Mouse (Mus musculus) right cerebral cortex, adult 2 months (tissue): ENCODE measurements around the gene Etnk2.
A peak's percentile ranks its signal among the peaks of the same experiment; 100 is the strongest.

Experiments
- DNase-seq, 2 experiments: peaks; one replicate each; pipeline ENCODE4 v3.0.0; 2021 to 2022; ENCODE audit warnings: low spot score in 2 of 2

The Etnk2 gene

DNA sequence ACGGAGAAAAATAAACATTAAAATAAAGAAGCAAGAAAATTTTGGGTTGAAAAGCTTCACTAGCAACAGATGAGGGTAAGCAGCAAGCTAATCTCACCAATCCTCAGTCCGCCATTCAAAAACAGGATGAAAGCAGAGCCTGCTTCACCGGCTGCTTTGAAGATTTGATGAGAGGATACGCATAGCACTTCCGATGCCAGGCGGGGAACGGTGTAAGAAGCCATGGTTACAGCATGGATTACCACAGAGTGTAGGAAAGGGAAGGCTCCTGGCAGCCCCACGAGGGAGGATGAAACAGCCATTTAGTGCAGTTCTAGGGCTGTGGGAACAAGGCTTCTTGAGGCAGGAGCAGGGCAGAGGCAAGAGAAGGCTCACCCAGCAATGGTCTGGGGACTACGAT is 11.6 kb upstream of the Etnk2 start:
- no peak for DNase-seq

DNA sequence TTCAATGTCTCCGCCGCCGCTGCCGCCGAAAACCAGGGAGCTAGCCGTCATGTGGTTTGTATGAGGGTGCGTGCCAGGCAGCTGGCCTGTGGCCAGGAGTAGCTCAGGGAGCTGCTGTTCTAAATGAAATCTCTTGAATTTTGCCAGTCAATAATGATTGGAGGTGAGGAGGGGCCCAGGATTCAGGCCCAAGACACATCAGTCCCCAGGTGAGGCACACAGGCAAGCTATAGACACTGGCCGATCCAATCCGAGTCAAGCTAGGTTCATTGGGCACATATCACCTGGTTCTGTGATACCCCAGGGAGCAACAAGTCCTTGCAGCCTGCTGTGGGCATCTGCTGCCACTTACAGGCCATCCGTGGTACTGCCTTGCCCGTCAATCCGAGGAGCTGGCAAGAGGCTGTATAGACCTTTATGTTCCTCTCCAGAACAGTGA is 10.0 kb upstream of the Etnk2 start:
- peak; percentile 90 for DNase-seq

DNA sequence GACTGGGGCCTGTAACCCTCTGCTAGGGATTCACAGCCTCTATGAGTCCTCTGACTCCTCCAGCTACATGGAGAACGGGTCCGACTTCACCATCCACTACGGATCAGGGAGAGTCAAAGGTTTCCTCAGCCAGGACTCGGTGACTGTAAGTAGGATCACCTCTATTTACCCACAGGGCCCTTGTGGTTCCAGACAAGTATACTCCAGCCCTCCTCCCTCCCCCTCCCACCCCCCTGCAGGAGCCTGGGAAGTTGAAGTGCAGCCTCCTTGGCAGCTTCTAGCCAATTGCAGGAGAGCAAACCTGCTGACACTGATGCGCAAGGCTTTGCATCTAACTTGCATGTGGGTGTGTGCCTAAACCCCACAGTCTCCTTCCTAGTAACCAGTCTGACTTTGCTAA is 7.9 kb upstream of the Etnk2 start:
- no peak for DNase-seq

DNA sequence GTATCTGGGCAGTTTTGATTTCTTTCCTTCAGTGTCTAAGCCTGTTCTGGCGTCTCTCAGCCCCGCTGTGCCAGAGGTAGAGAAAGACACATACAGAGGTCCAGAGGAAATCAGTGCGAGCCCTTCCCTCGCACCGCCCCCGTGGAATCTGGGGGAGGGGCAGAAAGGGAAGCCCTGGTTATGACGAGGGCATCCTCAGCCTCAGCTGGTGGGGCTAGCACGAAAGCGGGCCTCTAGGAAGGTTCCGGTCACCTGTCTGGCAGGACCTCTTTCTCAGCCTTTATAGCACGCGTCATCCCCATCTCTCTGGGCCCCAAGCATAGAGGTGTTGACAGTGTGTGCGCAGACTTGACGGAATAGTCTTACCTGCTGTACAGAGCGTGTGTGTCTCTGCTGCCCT is 7.5 kb upstream of the Etnk2 start:
- DNase-seq = no peak

DNA sequence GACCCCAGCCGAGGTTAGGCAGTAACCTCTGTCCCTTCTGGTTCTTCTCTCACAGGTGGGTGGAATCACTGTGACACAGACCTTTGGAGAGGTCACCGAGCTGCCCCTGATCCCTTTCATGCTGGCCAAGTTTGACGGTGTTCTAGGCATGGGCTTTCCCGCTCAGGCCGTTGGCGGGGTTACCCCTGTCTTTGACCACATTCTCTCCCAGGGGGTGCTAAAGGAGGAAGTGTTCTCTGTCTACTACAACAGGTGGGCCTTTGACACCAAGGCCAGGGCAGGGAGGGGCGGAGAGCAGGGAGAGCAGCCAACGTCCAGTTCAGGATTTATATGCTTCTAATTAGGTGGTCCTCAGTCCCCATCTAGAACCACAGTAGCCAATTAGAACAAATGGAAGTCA is 7.0 kb upstream of the Etnk2 start:
- DNase-seq = no peak

DNA sequence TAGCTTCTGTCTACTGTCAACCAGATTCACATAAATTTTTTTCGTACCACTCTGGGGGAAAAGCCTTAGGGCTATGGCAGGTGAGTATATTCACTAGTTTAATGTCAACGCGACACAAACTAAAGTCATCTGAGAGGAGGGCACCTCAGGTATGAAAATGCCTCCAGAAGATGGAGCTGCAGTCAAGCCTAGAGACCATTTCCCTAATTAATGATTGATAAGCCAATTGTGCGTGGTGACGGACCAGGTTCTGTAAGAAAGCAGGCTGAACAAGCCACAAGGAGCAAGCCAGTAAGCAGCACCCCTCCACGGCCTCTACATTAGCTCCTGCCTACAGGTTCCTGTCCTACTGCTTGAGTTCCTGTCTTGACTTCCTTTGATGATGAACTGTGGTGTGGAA is 2.4 kb upstream of the Etnk2 start:
- DNase-seq = no peak

DNA sequence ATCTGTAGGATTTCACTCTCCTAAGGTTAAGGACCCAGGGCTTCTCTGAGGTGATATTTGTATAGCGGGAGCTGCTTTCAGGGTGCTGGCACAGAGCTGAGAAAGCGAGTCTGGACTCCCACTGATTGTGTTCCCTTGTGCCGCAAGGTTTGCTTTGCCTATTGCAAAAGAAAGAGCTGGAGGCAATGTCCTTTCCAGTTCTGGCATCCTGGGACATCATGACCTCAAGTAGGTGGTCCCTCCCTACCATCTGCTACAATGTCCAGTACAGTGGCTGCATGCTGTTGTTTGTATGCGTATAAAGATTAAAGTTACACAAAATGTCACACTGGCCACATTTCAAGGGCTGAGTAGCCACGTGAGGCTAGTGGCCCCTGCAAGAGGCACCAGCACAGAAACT is 1.3 kb upstream of the Etnk2 start:
- no peak for DNase-seq

DNA sequence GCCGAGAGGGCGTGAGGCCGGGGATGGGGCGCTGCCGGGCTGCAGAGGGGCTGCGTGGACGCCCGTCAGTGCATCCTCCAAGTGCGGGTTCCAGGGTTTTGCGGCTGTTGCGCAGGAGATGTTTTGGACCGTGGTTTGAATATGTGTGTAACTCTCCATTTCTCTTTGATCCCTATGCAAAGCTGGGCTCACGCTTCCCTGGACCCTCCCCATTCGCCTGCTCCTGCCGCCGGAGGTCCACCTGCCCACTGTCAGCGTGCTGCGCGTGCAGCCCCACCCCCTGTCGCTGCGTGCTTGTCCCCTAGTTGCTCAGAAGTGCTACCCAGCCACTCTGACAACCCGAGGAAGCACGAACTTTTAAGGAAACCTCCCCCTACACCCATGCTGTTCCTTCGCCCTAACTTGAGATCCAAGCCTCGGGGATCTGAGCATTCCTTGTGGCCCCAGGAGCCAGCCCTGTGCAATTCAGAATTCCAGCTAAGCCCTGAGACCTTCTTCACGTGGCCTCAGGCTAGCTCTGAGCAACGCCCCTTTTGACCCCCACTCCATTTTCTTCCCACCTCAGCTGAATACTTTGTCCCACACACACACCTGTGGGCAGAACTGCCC is 754 bp downstream of the Etnk2 start:
- DNase-seq = peak in 1 of 2 experiments; percentile 17

DNA sequence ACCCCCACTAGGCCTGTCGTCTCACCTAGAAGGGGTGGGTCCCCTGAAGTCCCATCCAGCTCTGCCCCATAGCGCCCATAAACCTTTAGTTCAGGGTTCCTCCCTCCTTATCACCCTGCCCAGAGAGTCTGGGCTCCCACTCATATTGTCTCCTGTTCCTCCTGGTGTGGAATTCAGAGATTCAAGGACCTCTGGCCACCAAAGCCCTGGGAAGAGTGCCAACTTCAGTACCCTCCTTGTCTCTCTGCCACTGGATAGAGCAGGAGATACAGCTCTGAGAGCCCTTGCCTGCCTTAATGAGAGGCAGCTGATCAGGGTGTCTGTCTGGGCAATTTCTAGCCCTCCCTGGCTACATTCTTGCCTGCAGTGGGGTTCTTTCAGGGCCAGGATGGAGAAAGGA is 1.5 kb downstream of the Etnk2 start:
- DNase-seq = no peak

DNA sequence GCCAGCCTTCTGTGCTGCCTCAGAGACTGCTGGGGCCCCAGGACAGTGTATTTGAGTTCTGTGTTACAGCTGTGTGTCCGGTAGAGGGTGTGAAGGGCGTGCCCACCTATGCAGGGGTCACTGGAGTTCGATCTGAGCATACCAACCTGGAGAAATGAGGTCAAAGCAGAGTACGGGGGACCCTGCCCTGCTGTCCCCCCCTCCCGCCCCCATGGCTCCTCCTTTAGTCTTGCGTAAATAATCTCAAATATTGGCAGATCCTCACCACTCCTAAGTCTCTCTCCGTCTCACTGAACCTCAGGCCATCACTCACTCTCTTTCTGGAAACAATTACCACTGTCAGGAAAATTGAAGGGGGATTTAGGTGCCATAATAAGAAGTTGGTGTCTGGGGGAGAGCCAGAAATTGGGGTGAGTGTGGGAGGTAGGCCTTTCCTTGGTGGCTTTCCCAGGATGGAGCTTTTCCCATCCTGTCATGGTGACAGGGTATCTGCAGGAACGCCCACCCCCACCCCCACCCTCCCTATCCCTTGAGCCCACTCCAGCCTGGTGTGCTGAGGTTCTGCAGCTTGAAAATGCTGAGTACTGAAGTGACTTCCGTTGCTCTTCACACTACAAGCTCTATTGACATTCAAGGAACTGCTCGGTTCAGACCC is 3.7 kb downstream of the Etnk2 start:
- DNase-seq = peak; percentile 29 to 44

DNA sequence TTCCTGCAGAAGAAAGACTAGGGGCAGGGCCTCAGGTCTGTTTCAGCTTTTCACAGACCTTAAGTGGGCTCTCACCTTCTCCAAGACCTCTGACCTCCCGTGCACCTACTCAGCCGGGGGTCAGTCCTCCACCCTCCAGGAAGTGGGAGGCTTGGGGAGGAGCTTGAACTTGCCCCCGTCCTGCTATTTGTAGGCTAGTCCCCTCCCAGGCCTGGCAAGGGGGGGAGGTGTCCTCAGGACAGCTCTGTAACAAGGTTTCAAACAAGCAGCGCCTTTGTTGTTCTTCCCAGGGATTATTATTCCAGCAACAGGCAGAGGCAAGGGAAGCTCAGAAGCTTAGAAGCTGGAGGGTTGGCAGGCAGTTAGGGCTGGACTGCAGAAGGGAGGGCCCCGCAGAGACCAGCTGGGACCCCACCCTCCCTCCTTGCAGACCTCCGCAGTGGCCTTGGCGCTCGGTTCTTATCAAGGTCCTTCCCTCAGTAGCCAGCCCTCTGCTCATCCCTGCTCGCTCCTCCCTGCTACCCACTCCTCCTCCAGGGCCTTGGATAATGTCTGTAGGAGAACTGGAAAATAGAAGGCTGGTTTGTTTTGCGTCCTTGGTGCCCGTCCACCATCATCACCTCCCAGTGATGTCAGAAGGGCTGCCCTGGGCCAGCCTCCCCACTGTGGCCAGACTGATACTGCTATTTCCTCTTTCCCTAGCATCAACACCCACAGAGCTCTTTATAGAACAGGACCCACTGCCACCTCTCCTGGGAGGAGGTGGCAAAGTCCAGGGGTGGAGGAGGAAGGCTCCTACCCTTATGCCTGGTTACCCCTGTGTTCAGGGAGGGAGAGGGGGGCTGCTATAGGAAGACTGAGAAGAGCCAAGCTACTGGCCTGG is 4.5 kb downstream of the Etnk2 start:
- DNase-seq = no peak

DNA sequence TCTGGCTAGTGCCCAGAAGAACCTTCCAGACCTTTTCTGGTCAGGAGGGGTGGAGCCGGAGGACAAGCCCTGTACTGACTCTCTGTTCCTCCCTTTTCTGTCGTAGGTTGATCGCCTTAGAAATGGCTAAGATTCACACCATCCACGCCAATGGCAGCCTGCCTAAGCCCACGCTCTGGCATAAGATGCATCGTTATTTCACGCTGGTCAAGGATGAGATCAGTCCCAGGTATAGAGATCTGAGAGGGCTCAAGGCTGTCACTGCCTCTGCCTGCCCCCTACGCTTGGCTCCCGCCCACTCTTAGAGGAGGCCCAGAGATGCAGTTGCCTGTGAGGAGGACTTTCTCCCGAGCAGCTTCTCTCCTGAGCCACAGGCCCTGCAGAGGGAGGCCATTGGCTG is 5.3 kb downstream of the Etnk2 start:
- peak; percentile 70 to 71 for DNase-seq

DNA sequence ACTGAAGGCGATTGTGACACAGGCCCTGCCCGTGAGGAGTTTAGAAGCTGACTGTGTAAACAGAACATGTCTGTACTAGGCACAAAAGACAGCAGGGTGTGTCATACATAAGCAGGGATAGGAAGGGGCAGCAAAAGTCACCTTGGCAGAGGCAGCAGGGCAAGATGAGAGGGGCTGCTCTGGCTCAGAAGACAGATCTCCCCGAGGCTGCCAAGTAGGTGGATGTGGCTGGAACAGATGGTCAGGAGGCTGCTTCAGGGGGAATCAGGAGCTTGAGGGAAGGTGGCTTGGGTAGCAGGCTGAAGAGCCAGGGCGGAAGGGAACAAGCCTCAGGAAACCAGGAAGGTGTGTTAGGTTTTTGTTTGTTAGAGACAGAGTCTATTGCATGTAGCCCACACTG is 7.0 kb downstream of the Etnk2 start:
- no peak for DNase-seq

DNA sequence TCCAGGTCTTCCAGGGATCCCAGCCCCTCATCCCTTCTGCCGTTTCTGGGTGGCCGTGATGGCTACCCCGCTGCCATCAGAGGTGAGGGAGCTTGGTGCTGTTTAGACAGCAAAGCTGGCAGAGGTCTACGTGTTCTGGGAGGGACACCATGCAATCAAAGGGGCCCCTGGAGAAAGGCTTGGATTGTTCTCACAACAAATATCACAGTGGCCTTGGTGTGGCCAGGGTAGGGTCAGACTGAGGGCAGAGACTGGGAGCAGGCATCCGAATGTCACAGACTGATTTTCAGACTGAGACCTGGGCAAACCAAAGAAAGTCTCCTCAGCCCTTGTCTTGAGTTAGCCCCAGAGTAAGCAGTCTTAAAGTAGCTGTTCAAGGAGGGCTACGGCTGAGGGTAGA is 8.1 kb downstream of the Etnk2 start:
- no peak for DNase-seq

DNA sequence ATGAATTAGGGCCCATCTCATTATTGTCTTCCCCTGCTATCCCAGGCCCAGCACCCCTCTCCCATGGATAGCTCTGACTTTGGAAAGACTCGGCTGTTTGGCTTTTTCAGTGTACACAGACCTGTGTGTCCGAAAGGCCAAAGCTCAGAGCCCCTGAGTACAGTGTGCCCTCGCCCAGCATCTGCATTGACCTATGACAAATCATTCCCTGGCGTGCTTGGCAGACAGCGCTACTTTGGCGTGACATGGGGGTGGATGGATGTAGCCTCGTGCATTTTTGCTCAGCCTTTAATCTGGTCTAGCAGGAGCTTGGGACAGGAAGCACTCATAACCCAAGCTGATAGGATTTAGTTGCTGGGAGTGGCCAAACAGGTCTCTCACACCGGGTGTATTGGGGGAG is 8.7 kb downstream of the Etnk2 start:
- DNase-seq = no peak

DNA sequence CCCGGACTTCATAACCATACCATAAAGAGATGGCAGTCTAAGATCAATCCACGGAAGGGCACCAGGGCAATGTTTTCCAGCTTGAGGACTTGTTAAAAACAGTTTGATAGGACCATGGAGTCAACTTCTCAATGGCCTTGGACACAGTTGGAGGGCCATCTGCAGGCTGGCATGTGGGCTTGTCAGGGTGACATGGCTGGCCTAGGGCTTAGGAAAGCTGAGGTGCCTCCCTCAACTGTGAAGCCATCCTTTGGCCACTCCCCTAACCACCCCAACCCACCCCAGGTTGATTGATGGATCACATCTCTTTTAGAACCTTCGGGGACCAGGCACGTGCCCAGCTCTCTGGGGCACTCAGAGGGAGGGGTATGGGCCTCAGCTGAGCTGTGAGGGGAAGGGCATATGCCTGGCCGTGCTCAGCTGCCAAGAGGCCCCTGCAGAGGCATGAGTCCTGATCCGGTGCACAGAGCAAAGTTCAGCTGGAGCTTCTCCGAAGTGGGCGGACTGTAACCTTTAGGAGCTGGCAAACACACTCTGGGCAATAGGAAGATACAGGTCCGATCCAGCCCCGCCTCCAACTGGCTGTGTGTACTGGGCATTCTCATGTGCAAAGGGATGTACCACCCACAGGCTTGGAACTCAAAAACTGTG is 12.4 kb downstream of the Etnk2 start:
- DNase-seq = no peak

DNA sequence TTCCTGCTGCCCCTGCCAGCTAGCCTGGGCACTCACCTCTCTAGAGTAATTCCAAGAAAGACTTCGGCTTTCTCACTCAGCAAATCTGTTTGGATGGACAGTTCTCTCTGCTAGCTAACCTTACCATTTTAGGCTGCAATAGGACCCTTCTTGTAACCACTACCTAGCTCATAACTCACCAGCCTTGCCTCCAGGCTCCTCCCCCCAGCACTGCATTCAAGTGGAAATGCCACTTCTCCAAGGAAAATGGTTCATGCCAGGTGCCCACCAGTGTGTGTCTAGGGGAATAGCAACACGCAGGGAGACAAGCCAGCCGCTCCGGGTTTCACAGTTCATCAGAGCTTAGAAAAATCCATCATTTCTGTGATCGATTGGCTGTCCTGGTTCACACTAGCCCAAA is 14.2 kb downstream of the Etnk2 start:
- no peak for DNase-seq

DNA sequence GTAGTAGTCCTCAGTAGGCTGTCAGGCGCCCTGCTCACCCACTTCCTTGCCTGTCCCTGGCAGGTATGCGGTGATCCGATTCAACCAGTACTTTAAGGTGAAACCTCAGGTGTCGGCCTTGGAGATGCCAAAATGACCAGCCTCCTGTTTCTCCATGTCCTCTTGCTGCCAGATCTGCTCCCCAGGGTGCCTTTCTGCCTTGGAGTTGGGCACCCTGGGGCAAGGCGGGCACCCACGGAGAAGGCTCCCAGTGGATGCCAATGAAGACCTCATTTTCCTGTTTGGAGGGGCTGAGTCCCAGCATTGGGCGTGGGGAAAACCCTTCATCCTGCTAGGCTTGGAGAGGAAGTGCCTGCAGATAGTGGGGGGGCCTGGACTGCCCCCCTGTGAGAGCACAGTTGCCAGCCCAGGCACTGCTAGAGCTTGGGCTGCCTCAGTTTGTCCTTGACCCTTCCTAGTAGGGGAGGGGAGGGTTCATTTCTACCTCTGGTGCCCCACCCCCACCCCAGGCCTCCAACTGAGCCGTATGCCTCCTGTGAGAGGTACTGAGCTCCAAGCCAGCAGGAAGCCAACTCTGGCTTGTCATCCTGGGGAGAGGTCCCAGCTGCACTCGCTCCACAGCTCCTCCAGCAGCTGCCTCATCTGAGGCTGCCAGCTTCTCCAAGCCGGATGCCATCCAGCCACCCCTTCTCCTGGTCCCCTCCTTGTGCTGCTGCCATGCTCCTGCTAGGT is 16.0 kb downstream of the Etnk2 start:
- DNase-seq = no peak

DNA sequence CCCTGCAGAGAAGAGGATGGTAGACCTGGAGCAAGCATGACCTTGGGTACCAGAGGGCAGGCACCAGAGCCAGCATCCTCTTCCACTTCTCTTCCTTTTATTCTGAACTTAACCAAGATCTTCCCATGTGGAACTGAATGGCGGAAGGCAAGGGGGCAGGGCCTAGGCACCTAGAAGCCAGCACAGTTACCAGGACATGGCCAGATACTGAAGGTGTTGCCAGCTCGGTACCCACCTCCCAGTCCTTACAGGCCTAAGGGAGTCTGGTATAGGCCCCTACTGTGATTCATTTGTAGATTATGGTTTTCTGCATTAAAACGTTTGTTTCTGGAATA is 16.6 kb downstream of the Etnk2 start:
- no peak for DNase-seq

DNA sequence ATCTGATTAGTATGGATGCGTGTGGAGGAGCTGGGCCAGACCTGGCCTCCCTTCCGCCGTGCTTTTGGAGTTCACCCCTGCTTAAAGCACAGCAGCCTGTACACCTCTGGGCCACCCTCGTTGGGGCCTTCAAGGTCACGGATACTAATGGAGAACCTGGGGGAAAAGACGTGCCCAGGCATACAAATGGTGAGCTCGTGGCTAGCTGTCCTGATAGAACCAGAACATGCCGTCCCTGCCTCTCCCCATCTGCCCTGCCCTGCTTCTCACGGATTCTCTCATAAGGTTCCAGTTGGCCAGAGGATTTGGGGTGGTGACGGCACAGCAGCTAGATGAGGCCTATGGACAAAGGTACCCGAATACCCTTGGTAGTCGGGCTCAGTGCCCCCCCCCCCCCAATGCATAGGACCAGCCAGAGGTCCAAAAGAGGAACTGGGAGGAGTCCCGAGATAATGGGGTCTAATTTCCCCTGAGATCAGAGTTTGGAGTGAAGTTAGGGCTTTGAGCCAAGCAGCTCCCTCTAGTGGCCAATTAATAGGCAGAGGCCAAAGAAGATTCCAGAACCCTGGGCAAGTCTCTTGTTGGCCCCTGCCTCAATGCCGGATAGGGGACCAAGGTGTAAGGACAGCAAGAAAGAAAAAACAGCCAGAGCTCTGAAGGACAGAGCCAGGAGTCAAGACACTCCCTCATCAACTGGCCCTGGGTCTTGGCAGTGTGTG is 17.1 kb downstream of the Etnk2 start:
- DNase-seq = no peak

DNA sequence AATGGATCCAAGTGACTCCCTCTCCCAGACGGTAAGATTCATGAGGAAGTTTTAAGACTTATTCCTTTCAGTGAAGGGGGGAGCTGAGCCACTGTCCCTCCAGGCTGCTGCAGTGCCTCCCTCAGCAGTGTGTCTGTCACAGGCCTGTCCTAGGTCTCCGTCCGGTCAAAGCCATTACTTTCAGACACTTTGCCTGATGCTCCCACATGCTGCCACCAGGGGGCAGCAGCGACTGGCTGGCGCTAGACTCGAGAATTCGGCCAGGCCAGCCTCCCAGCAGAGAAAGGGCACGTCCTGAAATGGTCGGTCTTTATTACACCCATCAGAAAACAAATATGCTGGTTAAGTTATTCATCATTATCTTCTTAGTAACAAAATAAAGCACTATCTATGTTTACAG is 18.6 kb downstream of the Etnk2 start:
- DNase-seq = no peak
